Mouse (Mus musculus) megakaryocyte, embryonic 14.5 days (primary cell): Measurements from ENCODE around the gene Gk. TPM values are rescaled to one million over a fixed set of nuclear protein-coding genes. Genes with fewer than 3 reads are reported as not detected.

ENCODE experiments used
- H3K27me3 ChIP-seq: replicated peaks from 2 replicates; pipeline ENCODE3; 2012; ENCODE audit warnings: inconsistent platforms
- H3K36me3 ChIP-seq: replicated peaks from 2 replicates; pipeline ENCODE3; 2012; ENCODE audit warnings: low read length, inconsistent platforms, mixed read lengths
- H3K4me1 ChIP-seq: 2 replicates; pipeline ENCODE4 v1.6.1; 2012; ENCODE audit warnings: inconsistent platforms
- H3K4me3 ChIP-seq: replicated peaks from 2 replicates; pipeline ENCODE3; 2012; ENCODE audit warnings: moderate library complexity, mild to moderate bottlenecking, inconsistent platforms
- H3K9me3 ChIP-seq: 2 replicates; pipeline ENCODE4 v1.6.1; 2012; ENCODE audit warnings: inconsistent platforms
- FLI1 ChIP-seq: IDR thresholded peaks from 2 replicates; pipeline ENCODE4 v1.6.1; 2012; ENCODE audit warnings: low read length, inconsistent platforms, mixed read lengths
- GATA1 ChIP-seq: IDR thresholded peaks from 3 replicates; pipeline ENCODE4 v1.6.1; 2012; ENCODE audit warnings: mixed read lengths, low read length, inconsistent platforms, borderline replicate concordance
- polyA plus RNA-seq: library from polyadenylated mRNA; stranded (reverse); fragments of >175 nt; gene quantifications from 2 replicates; pipeline ENCODE4 v1.2.3, GENCODE M21; 2012; ENCODE audit warnings: low replicate concordance; ENCODE audit not compliant: insufficient read depth

Gk gene
- polyA plus RNA-seq, result 0.64 and 0.86 TPM in 2 replicates

- H3K4me1 ChIP-seq, result peaks cover 14% of the 10 kb centered on the region
- H3K4me3 ChIP-seq, result peak within 1 kb of the TSS; percentile 95
- peaks cover 7% of the 10 kb centered on the region for H3K27me3 ChIP-seq
- TF ChIP-seq GATA1, result no peak
- no peak for TF ChIP-seq FLI1
- H3K9me3 ChIP-seq, result no peaks in the 10 kb centered on the region
- H3K36me3 ChIP-seq, result no peaks in the 10 kb centered on the region
Measured at GRCm38 (mm10) chrX:85776544-85777087, at the start of gene Gk. Gk (minus strand) TSS chrX:85776819.

DNA sequence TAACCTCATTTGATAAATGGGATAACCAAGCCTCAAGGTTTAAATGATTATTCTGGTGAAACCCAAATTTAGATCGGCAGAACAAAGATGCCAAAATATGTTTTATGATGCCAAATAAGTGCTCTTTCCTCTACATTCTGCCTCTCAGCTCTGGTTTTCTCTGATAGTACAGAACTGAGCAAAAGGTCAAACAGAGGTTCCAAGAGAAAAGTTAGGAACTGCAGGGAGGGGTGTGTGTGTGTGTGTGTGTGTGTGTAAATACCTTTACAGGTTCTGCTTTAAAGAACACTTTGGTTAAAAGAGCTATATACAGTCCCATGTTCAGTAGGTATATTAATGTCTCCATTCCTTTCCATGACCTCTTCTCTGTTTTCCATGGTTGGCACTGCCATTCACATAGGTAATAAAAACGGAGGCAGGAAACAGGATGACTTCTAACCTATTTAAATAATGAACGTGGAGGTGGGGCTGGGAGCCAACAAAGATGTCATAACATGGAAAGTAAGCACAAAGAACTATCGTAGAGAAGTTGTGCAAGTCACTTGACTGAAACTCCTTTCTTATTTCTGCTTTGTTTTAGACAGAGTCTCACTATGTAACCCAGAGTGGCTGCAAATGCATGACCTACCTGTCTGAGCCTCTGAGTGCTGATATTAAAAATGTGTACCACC, 28.2 kb upstream of the Gk start:
- no peaks in the 10 kb centered on the region for H3K36me3 ChIP-seq
- no peaks in the 10 kb centered on the region; the same call in 1 of the 2 replicates for H3K4me1 ChIP-seq
- no peak for TF ChIP-seq FLI1
- no peak for TF ChIP-seq GATA1
- H3K27me3 ChIP-seq, result no peaks in the 10 kb centered on the region
- H3K9me3 ChIP-seq, result peaks cover 6% of the 10 kb centered on the region; the same call in 1 of the 2 replicates
- no peak overlapping the region for H3K4me3 ChIP-seq

GRCm38 (mm10) chrX:85803006-85803405, 26.4 kb upstream of the Gk start:
- Histone ChIP-seq H3K36me3 (no peaks in the 10 kb centered on the region), H3K27me3 (no peaks in the 10 kb centered on the region), H3K4me3 (no peak overlapping the region), H3K9me3 (no peaks in the 10 kb centered on the region), H3K4me1 (no peaks in the 10 kb centered on the region; the same call in 1 of the 2 replicates)
- TF ChIP-seq FLI1, result no peak
- no peak for TF ChIP-seq GATA1

- Histone ChIP-seq H3K4me1 (no peaks in the 10 kb centered on the region; the same call in 1 of the 2 replicates), H3K4me3 (no peak overlapping the region), H3K9me3 (no peaks in the 10 kb centered on the region; the same call in 1 of the 2 replicates), H3K27me3 (no peaks in the 10 kb centered on the region), H3K36me3 (peaks cover 2% of the 10 kb centered on the region)
- TF ChIP-seq GATA1, result no peak
- no peak for TF ChIP-seq FLI1
Measured at GRCm38 (mm10) chrX:85797449-85797848, 20.8 kb upstream of the Gk start.

DNA sequence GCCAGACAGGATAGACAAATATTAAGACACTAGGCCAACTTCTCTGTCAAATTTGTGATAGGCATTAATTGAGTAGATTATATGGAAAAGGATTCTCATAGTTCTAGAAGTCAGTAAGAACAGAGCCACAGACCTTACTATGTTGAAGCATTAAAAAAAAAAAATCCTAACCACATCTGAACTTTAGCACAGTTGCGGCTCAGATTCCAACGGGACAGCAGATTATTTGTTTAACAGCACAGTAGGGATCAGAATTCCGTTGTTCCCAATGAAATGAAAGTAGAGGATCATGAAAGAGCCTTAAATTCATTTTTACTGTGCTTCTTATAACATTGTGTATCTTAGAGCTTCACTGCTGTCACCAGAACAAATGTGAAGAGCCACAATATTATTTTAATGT, 1.7 kb upstream of the Gk start:
- Histone ChIP-seq H3K4me3 (no peak overlapping the region), H3K4me1 (peaks cover 8% of the 10 kb centered on the region), H3K9me3 (no peaks in the 10 kb centered on the region), H3K36me3 (no peaks in the 10 kb centered on the region), H3K27me3 (peaks cover 7% of the 10 kb centered on the region)
- TF ChIP-seq GATA1, result no peak
- no peak for TF ChIP-seq FLI1

- no peaks in the 10 kb centered on the region for H3K36me3 ChIP-seq
- peaks cover 7% of the 10 kb centered on the region for H3K27me3 ChIP-seq
- no peaks in the 10 kb centered on the region for H3K9me3 ChIP-seq
- TF ChIP-seq GATA1 (no peak), FLI1 (no peak)
- H3K4me1 ChIP-seq, result peaks cover 11% of the 10 kb centered on the region
- H3K4me3 ChIP-seq, result peak overlapping the region; percentile 95
Measured at GRCm38 (mm10) chrX:85777141-85777540, 522 bp upstream of the Gk start.

DNA sequence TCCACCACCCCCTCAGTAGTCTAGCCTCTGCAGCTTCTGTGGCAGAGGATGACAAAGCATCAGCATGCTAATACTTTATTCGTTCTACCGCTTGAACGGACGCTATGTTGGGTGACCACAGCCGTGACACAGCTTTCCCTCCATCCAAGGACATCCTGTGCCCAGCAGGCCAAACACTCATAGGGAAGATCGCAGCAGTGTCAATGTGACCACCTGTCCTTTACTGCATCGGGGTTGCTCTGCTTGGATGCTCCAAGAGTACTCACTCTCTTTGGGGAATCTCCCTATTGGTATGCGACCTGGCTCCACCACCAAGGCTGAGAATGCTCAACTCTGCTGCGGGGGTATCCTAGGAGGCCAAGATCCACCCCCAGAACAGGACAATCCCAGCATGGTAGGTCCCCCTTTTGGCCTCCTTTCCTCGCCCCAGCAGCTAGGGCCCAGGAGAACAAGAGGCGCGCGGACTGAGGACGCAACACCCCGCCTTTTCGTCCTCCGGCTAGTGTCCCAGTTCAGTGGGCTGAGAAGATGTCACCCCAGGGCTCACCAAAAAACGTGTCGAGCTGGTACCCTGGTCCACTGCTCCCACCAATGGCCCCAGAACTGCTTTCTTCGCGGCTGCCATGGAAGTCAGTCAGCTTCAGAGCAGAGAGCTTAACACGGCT, 608 bp downstream of the Gk start:
- Histone ChIP-seq H3K4me1 (peaks cover 14% of the 10 kb centered on the region), H3K4me3 (peak overlapping the region; percentile 95), H3K27me3 (peaks cover 7% of the 10 kb centered on the region), H3K9me3 (no peaks in the 10 kb centered on the region), H3K36me3 (no peaks in the 10 kb centered on the region)
- TF ChIP-seq GATA1 (no peak), FLI1 (no peak)

DNA sequence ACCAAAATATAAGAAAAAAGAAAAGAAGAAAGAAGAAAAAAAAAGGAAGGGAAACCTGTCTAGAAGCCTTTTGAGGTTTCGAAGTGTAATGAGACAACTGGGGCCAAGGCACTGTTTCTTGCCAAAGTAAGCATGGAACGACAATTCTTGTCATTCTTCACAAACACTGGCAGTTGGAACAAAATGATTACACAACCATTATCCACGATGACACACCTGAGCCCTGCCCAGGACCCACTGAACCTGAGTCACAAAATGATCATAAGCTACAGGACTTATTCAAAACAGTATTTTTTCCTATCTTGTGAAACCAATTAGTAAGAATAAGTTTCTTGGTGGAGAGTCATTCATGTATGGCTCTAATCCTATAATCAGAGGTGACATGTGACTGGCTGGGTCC, 5.3 kb downstream of the Gk start:
- Histone ChIP-seq H3K4me3 (no peak overlapping the region), H3K9me3 (no peaks in the 10 kb centered on the region), H3K36me3 (peaks cover 4% of the 10 kb centered on the region), H3K27me3 (peaks cover 6% of the 10 kb centered on the region), H3K4me1 (peaks cover 18% of the 10 kb centered on the region)
- no peak for TF ChIP-seq GATA1
- no peak for TF ChIP-seq FLI1

DNA sequence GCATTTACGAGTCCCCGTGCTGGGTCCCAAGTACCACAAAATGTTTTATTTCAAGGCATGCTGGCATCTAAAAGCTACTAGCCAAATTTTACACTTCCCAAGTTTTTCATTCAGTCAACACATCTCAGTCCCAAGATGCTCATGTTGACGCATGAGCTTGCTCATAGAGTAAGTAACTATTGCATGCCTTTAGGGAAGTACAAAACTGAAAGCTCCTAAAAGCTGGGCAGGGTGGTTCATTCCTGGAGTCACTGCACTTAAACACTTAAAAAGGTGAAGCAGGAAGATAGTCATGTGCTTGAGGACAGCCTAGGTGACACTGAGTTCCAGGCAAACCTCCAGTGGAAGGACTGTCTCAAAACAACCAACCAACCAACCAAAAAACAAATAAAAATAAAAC, 5.9 kb downstream of the Gk start:
- no peak for TF ChIP-seq FLI1
- TF ChIP-seq GATA1, result no peak
- Histone ChIP-seq H3K36me3 (peaks cover 9% of the 10 kb centered on the region), H3K9me3 (no peaks in the 10 kb centered on the region), H3K27me3 (peaks cover under 1% of the 10 kb centered on the region), H3K4me1 (peaks cover 14% of the 10 kb centered on the region), H3K4me3 (no peak overlapping the region)

- Histone ChIP-seq H3K4me1 (peaks cover 13% of the 10 kb centered on the region; the same call in 1 of the 2 replicates), H3K36me3 (peaks cover 17% of the 10 kb centered on the region), H3K4me3 (no peak overlapping the region), H3K27me3 (no peaks in the 10 kb centered on the region), H3K9me3 (no peaks in the 10 kb centered on the region)
- TF ChIP-seq FLI1 (no peak), GATA1 (no peak)
Measured at GRCm38 (mm10) chrX:85768578-85768977, 8.0 kb downstream of the Gk start.
